Mouse (Mus musculus) frontal cortex, adult 2 months (tissue): ENCODE results near the gene Vmn1r114. TPM values are rescaled to one million over a fixed set of nuclear protein-coding genes. Genes with fewer than 3 reads are reported as not detected.
"Not testable (repeated sequence)": the region's sequence is repeated elsewhere in the genome, so short reads cannot be mapped to it uniquely, and the experiment has no call there.

Source experiments
- DNase-seq, 2 experiments: peaks; one replicate each; pipeline ENCODE4 v3.0.0; 2022; ENCODE audit warnings: low spot score in 1 of 2; ENCODE audit errors: extremely low spot score in 1 of 2
- polyA plus RNA-seq: library from polyadenylated mRNA; depleted of rRNA; stranded (reverse); fragments of >200 nt; gene quantifications from 2 replicates; pipeline ENCODE4 v1.2.3, GENCODE M21; 2012; rRNA removed

Gene Vmn1r114
- polyA plus RNA-seq, result not detected in 2 replicates

GRCm38 (mm10) chr7:20812086-20812485, at the start of gene Vmn1r114:
Gene Vmn1r114 (minus strand): TSS chr7:20812186.
- DNase-seq, result not testable (repeated sequence)

- not testable (repeated sequence) for DNase-seq
Measured at GRCm38 (mm10) chr7:20844885-20845284, 32.9 kb upstream of the Vmn1r114 start, which contains the start of gene Vmn1r115. Gene Vmn1r115 (minus strand): TSS chr7:20844985.

- not testable (repeated sequence) for DNase-seq
Measured at GRCm38 (mm10) chr7:20786985-20787384, 25.0 kb downstream of the Vmn1r114 start, which contains the start of gene Vmn1r113. Gene Vmn1r113 (plus strand): TSS chr7:20787285.

GRCm38 (mm10) chr7:20770885-20771284, 41.1 kb downstream of the Vmn1r114 start, which contains the start of gene Vmn1r112:
Gene Vmn1r112 (plus strand): TSS chr7:20771185.
- DNase-seq, result not testable (repeated sequence)

Other genes starting within 250 kb of the Vmn1r114 start
- gene Gm4141, start 235.9 kb downstream of the Vmn1r114 start, polyA plus RNA-seq, result not detected in 2 replicates
- not detected in 2 replicates for gene Gm4513, start 213.2 kb downstream of the Vmn1r114 start, polyA plus RNA-seq
- not detected in 2 replicates for gene Vmn1r107, start 143.3 kb downstream of the Vmn1r114 start, polyA plus RNA-seq
- not detected in 2 replicates for gene Vmn1r111, start 109.0 kb downstream of the Vmn1r114 start, polyA plus RNA-seq
- not detected in 2 replicates for gene Gm10668, start 81.6 kb downstream of the Vmn1r114 start, polyA plus RNA-seq
- gene Vmn1r112, start 41.0 kb downstream of the Vmn1r114 start, polyA plus RNA-seq, result not detected in 2 replicates
- gene Vmn1r113, start 24.9 kb downstream of the Vmn1r114 start, polyA plus RNA-seq, result not detected in 2 replicates
- gene Vmn1r115, start 32.8 kb upstream of the Vmn1r114 start, polyA plus RNA-seq, result not detected in 2 replicates
- not detected in 2 replicates for gene Vmn1r116, start 60.1 kb upstream of the Vmn1r114 start, polyA plus RNA-seq
- not detected in 2 replicates for gene Vmn1r117, start 71.9 kb upstream of the Vmn1r114 start, polyA plus RNA-seq
- gene Vmn1r118, start 100.2 kb upstream of the Vmn1r114 start, polyA plus RNA-seq, result not detected in 2 replicates
- not detected in 2 replicates for gene Vmn1r119, start 200.3 kb upstream of the Vmn1r114 start, polyA plus RNA-seq
- not detected in 2 replicates for gene Vmn1r120, start 241.6 kb upstream of the Vmn1r114 start, polyA plus RNA-seq